Mouse (Mus musculus): Measurements from ENCODE around the gene Hirip3.

GRCm38 (mm10) chr7:126850161-126850560 is 11.6 kb upstream of the Hirip3 start:
- no peak for TF ChIP-seq CTCF (IDR thresholded peaks at IDR 0.05; ENCODE audit: insufficient read depth, low read depth, low read length)
- no peak for TF ChIP-seq POLR2A (IDR thresholded peaks at IDR 0.05; ENCODE audit: insufficient read depth, low read depth, low read length)
